Mouse (Mus musculus): Measurements from ENCODE around the gene Myocos.
"Not testable (repeated sequence)": the region's sequence is repeated elsewhere in the genome, so short reads cannot be mapped to it uniquely, and the experiment has no call there.

Myocos gene

GRCm38 (mm10) chr1:162658119-162658518, at the start of gene Myocos:
Myocos (minus strand) TSS chr1:162658219.
- ChIA-PET CTCF (interaction anchor here in 2 of 4 experiments (0.7 to 1.7 kb wide), 2 partner anchors 11 to 131 kb away, joined by 5 to 6 read pairs; no protein-coding TSS in a partner anchor), POLR2A (interaction anchor here in 1 of 4 experiments (1.0 kb wide), 1 partner anchor 21 kb away, joined by 3 read pairs; no protein-coding TSS in a partner anchor)

- POLR2A ChIA-PET: interaction anchor here in 1 of 4 experiments (1.1 kb wide), 1 partner anchor 15 kb away, joined by 4 read pairs; no protein-coding TSS in a partner anchor
- CTCF ChIA-PET: interaction anchor here in 1 of 4 experiments (0.6 kb wide), 1 partner anchor 36 kb away, joined by 6 read pairs; no protein-coding TSS in a partner anchor
Measured at GRCm38 (mm10) chr1:162700389-162701066, 42.5 kb upstream of the Myocos start.

DNA sequence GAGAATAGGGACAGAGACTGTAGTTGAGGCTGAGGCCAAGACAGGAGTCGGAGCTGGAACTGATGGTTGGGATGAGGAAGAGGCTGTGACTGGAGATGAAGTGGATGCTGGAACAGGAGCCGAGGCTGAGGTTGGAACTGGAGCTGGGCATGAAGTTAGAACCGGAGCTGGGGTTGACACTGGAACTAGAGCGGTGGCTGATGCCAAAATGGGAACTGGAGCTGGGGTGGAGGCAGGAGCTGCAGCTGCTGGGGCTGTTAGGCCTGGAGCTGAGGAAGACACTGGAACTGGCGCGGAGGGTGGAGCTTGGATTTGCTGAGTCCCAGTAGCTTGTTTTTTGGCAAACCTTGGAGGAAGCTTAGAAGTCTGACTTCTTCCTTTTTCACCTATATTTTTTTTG, 39.8 kb upstream of the Myocos start:
- POLR2A ChIA-PET: interaction anchor here in 3 of 4 experiments (0.7 to 4.0 kb wide), 17 partner anchors 9 to 42 kb away, joined by 3 to 15 read pairs (median 3); no protein-coding TSS in a partner anchor
- CTCF ChIA-PET: interaction anchor here in 1 of 4 experiments (0.6 kb wide), 1 partner anchor 477 kb away, joined by 6 read pairs; no protein-coding TSS in a partner anchor

- ChIA-PET CTCF (no interaction called here), POLR2A (interaction anchor here in 1 of 4 experiments (0.8 to 2.0 kb wide), 4 partner anchors 10 to 29 kb away, joined by 3 to 7 read pairs (median 5); no protein-coding TSS in a partner anchor)
Measured at GRCm38 (mm10) chr1:162693721-162694120, 35.7 kb upstream of the Myocos start.

- ChIA-PET CTCF (interaction anchor here (0.6 to 2.1 kb wide), 30 partner anchors 9 to 676 kb away, joined by 3 to 24 read pairs (median 5); partner anchors contain the start of gene Mettl13 (in 4 of the 4)), POLR2A (interaction anchor here (0.6 to 2.2 kb wide), 24 partner anchors 9 to 1550 kb away, joined by 3 to 8 read pairs (median 4); partner anchors contain the start of genes Mettl13 (in 3 of the 4), BC055324 (in 1 of the 4), Fmo4 (in 1 of the 4) and Mettl18 (in 1 of the 4))
Measured at GRCm38 (mm10) chr1:162665486-162666174, 7.6 kb upstream of the Myocos start.

- CTCF ChIA-PET: interaction anchor here (0.5 to 2.1 kb wide), 36 partner anchors 9 to 675 kb away, joined by 3 to 24 read pairs (median 5); partner anchors contain the start of gene Mettl13 (in 4 of the 4)
- POLR2A ChIA-PET: interaction anchor here (0.6 to 2.2 kb wide), 29 partner anchors 8 to 1549 kb away, joined by 3 to 8 read pairs (median 3); partner anchors contain the start of genes Mettl13 (in 4 of the 4), BC055324 (in 1 of the 4), Fmo4 (in 1 of the 4) and Mettl18 (in 1 of the 4)
Measured at GRCm38 (mm10) chr1:162664826-162665475, 6.9 kb upstream of the Myocos start.

DNA sequence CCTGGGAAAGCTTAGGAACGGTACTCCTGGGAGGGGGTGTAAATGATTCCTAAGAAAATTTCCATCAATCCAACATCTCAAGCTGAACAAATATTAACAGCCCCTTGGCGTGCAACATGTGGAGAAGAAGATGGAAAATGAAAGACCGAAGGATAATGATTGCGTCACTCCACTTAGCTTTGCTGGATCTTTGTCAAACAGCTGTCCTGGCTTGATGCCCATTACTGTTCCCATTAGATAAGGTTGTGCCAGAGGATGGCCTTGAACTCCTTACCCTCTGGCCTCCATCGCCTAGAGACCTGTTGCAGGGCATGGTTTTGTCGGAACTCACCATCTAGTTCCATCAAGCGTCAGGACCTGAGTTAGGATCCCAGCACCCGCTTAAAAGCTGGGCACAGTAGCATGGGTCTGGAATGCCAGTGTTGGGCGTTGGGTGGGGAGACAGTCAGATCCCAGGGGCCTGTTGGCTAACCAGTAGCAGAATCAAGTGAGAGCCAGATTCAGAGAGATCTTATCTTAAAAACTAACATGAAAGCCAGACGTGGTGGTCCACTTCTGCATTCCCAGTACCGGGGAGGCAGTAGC, 2.3 kb upstream of the Myocos start:
- POLR2A ChIA-PET: interaction anchor here in 2 of 4 experiments (1.1 to 1.2 kb wide), 2 partner anchors 12 to 89 kb away, joined by 3 read pairs; no protein-coding TSS in a partner anchor
- CTCF ChIA-PET: interaction anchor here in 1 of 4 experiments (0.7 kb wide), 1 partner anchor 301 kb away, joined by 3 read pairs; no protein-coding TSS in a partner anchor

DNA sequence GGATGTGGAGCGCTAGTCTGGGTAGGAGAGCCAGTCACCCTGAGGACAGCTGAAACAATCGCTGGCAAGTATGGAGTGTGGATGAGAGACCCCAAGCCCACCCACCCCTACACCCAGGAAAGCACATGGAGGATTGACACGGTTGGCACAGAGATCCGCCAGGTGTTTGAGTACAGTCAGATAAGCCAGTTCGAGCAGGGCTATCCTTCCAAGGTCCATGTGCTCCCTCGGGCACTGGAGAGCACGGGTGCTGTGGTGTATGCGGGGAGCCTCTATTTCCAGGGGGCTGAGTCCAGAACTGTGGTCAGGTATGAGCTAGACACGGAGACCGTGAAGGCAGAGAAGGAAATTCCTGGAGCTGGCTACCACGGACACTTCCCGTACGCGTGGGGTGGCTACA, 9.6 kb downstream of the Myocos start:
- ChIA-PET CTCF (interaction anchor here in 3 of 4 experiments (0.6 to 1.0 kb wide), 3 partner anchors 10 to 41 kb away, joined by 3 to 7 read pairs (median 4); no protein-coding TSS in a partner anchor), POLR2A (interaction anchor here in 2 of 4 experiments (0.8 to 1.2 kb wide), 3 partner anchors 12 to 77 kb away, joined by 3 read pairs; no protein-coding TSS in a partner anchor)

DNA sequence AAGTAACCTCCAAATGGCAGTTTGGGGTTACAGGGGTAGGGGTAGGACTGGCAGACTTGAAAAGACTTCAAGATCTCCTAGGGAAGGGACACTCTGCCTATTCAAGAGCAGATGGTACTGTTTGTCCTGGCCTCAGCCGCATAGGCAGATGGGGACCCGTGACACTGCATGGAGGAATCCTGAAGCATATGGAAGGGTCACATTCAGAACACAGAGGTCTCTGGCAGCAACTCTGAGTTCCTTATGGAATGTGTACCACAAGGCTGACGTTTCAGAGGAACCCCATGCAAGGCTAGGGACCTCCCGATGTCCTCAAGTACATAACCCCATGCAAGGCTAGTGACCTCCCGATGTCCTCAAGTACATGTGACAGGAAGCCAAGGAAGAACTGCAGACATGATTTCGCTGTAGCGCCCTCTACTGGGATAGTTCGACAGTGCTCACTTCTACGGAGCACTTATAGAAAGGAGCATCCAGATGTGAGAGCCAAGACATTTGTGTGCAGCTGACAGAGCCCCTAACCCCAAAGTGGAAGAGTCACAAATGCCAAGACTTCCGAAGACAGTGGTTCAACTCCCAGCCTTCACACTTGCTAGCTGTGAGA, 11.8 kb downstream of the Myocos start:
- ChIA-PET CTCF (interaction anchor here in 1 of 4 experiments (1.3 kb wide), 1 partner anchor 12 kb away, joined by 5 read pairs; the partner anchor contains the start of gene Myocos), POLR2A (interaction anchor here in 1 of 4 experiments (1.2 kb wide), 1 partner anchor 8 kb away, joined by 3 read pairs; no protein-coding TSS in a partner anchor)

DNA sequence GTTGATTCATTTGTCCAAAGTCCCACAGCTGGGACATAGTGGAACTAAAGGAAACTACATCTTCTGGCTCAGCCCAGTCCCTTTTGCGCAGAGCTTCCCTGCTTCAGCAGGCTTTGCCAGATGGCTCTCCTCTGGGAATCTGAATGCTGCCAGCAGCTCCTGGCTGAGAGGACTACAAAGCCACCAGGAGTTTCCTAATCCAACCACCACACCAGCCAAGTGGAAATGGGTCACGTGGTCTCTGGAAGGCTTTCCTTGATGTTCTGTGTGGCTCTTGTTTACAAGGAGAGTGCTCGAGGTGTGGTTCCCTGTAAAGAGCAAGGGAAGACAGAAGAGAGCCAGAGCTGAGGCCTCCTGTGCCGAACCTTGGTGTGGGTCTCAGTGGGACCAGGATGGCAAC, 14.3 kb downstream of the Myocos start:
- CTCF ChIA-PET: no interaction called here
- POLR2A ChIA-PET: interaction anchor here in 2 of 4 experiments (0.6 to 0.9 kb wide), 2 partner anchors 9 to 22 kb away, joined by 3 to 5 read pairs; no protein-coding TSS in a partner anchor

DNA sequence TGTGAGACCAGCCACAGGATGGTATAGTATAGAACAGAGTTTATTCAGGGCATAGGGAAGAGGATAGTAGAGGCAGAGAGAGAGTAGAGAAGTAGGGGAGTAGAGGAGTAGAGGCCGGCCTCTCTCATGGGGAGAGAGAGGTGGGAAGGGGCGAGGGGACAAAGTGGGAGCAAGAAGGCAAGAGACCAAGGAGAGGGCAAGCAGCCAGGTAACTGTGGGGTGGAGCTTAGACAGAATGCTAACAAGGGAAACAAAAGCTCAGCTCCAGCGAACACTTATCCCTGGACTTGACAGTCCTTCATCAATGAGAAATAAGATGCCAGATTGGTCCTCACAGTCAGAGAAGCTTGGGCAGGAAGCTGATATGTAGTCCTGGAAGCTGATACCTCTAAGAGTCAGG, 15.4 kb downstream of the Myocos start:
- CTCF ChIA-PET: interaction anchor here in 1 of 4 experiments (0.5 kb wide), 1 partner anchor 112 kb away, joined by 3 read pairs; no protein-coding TSS in a partner anchor
- POLR2A ChIA-PET: no interaction called here

- CTCF ChIA-PET: no interaction called here
Measured at GRCm38 (mm10) chr1:162639861-162640260, 18.2 kb downstream of the Myocos start.

DNA sequence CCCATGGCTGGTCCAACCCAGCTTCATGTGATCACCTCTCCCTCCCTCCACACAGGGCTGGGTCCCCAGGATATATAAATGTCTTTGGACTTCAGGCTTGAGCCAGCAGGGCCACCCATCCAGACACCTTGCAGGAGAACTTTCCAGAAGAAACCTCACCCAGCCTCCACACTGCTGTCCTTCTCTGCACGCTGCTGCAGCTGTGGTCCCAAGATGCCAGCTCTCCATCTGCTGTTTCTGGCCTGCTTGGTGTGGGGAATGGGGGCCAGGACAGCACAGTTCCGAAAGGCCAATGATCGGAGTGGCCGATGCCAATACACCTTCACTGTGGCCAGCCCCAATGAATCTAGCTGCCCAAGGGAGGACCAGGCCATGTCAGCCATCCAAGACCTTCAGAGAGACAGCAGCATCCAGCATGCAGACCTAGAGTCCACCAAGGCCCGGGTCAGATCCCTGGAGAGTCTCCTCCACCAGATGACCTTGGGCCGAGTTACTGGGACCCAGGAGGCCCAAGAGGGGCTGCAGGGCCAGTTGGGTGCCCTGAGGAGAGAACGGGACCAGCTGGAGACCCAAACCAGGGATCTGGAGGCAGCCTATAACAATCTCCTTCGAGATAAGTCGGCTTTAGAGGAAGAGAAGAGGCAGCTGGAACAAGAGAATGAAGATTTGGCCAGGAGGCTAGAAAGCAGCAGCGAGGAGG, 18.8 kb downstream of the Myocos start, which contains the start of gene Myoc:
Gene Myoc (plus strand): TSS at position 105 of the 700 bp plus-strand sequence.
- POLR2A ChIA-PET: interaction anchor here in 1 of 4 experiments (0.8 kb wide), 1 partner anchor 582 kb away, joined by 3 read pairs; no protein-coding TSS in a partner anchor
- CTCF ChIA-PET: interaction anchor here in 1 of 4 experiments (0.8 kb wide), 1 partner anchor 10 kb away, joined by 3 read pairs; no protein-coding TSS in a partner anchor

More at GRCm38 (mm10) chr1:162639861-162640260, 18.2 kb downstream of the Myocos start:
- POLR2A ChIA-PET: no interaction called here

- ChIA-PET CTCF (interaction anchor here in 1 of 4 experiments (0.8 kb wide), 1 partner anchor 10 kb away, joined by 3 read pairs; no protein-coding TSS in a partner anchor), POLR2A (interaction anchor here in 1 of 4 experiments (0.8 kb wide), 1 partner anchor 581 kb away, joined by 3 read pairs; no protein-coding TSS in a partner anchor)
Measured at GRCm38 (mm10) chr1:162638535-162638934, 19.5 kb downstream of the Myocos start.

DNA sequence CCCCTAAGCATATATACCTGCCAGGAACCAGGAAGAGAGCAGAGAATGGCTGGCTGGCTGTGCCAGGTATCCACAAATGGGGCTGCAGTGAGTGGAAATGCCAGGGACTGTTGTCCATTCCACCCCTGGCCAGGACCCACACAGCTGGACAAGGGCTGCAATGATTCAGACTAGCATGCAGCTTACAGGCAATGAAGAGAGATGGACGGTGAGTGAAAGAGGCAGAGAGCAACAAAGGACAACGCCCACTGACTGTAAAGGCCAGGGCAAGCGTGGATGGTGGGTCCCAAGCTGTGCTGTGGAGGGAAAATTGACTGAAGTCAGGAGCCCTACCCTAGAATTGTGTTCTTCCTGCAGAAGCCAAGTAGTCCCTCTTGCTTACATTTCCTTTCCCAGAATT, 21.5 kb downstream of the Myocos start:
- CTCF ChIA-PET: interaction anchor here in 1 of 4 experiments (1.2 kb wide), 1 partner anchor 16 kb away, joined by 3 read pairs; no protein-coding TSS in a partner anchor
- POLR2A ChIA-PET: interaction anchor here in 1 of 4 experiments (0.6 kb wide), 1 partner anchor 22 kb away, joined by 3 read pairs; the partner anchor contains the start of gene Myocos

- CTCF ChIA-PET: interaction anchor here in 1 of 4 experiments (1.2 to 1.4 kb wide), 2 partner anchors 15 kb away, joined by 3 read pairs; no protein-coding TSS in a partner anchor
- POLR2A ChIA-PET: not testable (repeated sequence)
Measured at GRCm38 (mm10) chr1:162635291-162635931, 22.6 kb downstream of the Myocos start.

Measured in embryonic stem cell, embryonic (primary cell).